Mouse (Mus musculus): ENCODE measurements around the gene Sema3g. TPM values are rescaled to one million over a fixed set of nuclear protein-coding genes. Genes with fewer than 3 reads are reported as not detected.

Sema3g gene
- polyA plus RNA-seq, 1 experiment from 2014 or later, result 0.83 TPM

GRCm38 (mm10) chr14:31233070-31233995 is 15.7 kb downstream of the Sema3g start:
- peaks cover 47% of the 10 kb centered on the region for H3K4me1 ChIP-seq (replicated peaks)
- 0 out of 2 replicates have a peak, but pooled peaks have one; percentile 41 for ATAC-seq (replicated peaks; ENCODE audit: insufficient number of reproducible peaks, insufficient read depth, low FRiP score, low read depth)
- H3K27ac ChIP-seq, result peak overlapping the region; percentile 52
- H3K9me3 ChIP-seq (replicated peaks), result no peaks in the 10 kb centered on the region
- H3K9ac ChIP-seq, result no peak overlapping the region
- no peaks in the 10 kb centered on the region for H3K27me3 ChIP-seq
- 69% methylated on average over 14 of the region's 14 CpGs for WGBS
- H3K36me3 ChIP-seq, result no peaks in the 10 kb centered on the region
- no peak overlapping the region for H3K4me3 ChIP-seq
- no peak overlapping the region for H3K4me2 ChIP-seq

- WGBS, result 12% methylated on average over 11 of the region's 11 CpGs
- Histone ChIP-seq H3K36me3 (no peaks in the 10 kb centered on the region), H3K27me3 (no peaks in the 10 kb centered on the region), H3K9ac (no peak overlapping the region), H3K4me3 (no peak overlapping the region), H3K4me2 (no peak overlapping the region), H3K27ac (peak overlapping the region; percentile 52), H3K4me1 (replicated peaks) (peaks cover 40% of the 10 kb centered on the region), H3K9me3 (replicated peaks) (no peaks in the 10 kb centered on the region)
- 0 out of 2 replicates have a peak, but pooled peaks have one; percentile 27 for ATAC-seq (replicated peaks; ENCODE audit: insufficient number of reproducible peaks, insufficient read depth, low FRiP score, low read depth)
Observed at GRCm38 (mm10) chr14:31233996-31234591, 16.4 kb downstream of the Sema3g start.

- H3K27ac ChIP-seq, result no peak overlapping the region
- 63% methylated on average over 7 of the region's 7 CpGs for WGBS
- no peaks in the 10 kb centered on the region for H3K9me3 ChIP-seq (replicated peaks)
Observed at GRCm38 (mm10) chr14:31237101-31237882, 19.6 kb downstream of the Sema3g start.

GRCm38 (mm10) chr14:31240528-31240927 is 22.9 kb downstream of the Sema3g start:
- H3K9me3 ChIP-seq (replicated peaks), result no peaks in the 10 kb centered on the region
- ATAC-seq (replicated peaks; ENCODE audit: insufficient number of reproducible peaks, insufficient read depth, low FRiP score, low read depth), result no peak

More at GRCm38 (mm10) chr14:31237101-31237882, 19.6 kb downstream of the Sema3g start:
- H3K4me1 ChIP-seq (replicated peaks), result peaks cover 13% of the 10 kb centered on the region
- H3K4me3 ChIP-seq, result no peak overlapping the region
- H3K36me3 ChIP-seq, result no peaks in the 10 kb centered on the region
- H3K27me3 ChIP-seq, result no peaks in the 10 kb centered on the region
- H3K4me2 ChIP-seq, result no peak overlapping the region
- no peak overlapping the region for H3K9ac ChIP-seq
- ATAC-seq (replicated peaks; ENCODE audit: insufficient number of reproducible peaks, insufficient read depth, low FRiP score, low read depth), result no peak

GRCm38 (mm10) chr14:31244777-31245176 is 27.1 kb downstream of the Sema3g start:
- Histone ChIP-seq H3K36me3 (no peaks in the 10 kb centered on the region), H3K27me3 (no peaks in the 10 kb centered on the region), H3K9ac (no peak overlapping the region), H3K9me3 (replicated peaks) (no peaks in the 10 kb centered on the region), H3K27ac (no peak overlapping the region), H3K4me1 (replicated peaks) (peaks cover 10% of the 10 kb centered on the region), H3K4me2 (no peak overlapping the region), H3K4me3 (no peak overlapping the region)
- 69% methylated on average over 1 of the region's 1 CpGs for WGBS
- ATAC-seq (replicated peaks; ENCODE audit: insufficient number of reproducible peaks, insufficient read depth, low FRiP score, low read depth), result no peak

More at GRCm38 (mm10) chr14:31240528-31240927, 22.9 kb downstream of the Sema3g start:
- no peaks in the 10 kb centered on the region for H3K4me1 ChIP-seq (replicated peaks)
- no peak overlapping the region for H3K27ac ChIP-seq
- H3K27me3 ChIP-seq, result no peaks in the 10 kb centered on the region
- H3K9ac ChIP-seq, result no peak overlapping the region
- H3K4me3 ChIP-seq, result no peak overlapping the region
- no peaks in the 10 kb centered on the region for H3K36me3 ChIP-seq
- WGBS, result 66% methylated on average over 3 of the region's 3 CpGs
- H3K4me2 ChIP-seq, result no peak overlapping the region

GRCm38 (mm10) chr14:31245946-31246345 is 28.3 kb downstream of the Sema3g start:
- Histone ChIP-seq H3K9me3 (replicated peaks) (no peaks in the 10 kb centered on the region), H3K4me2 (no peak overlapping the region), H3K27ac (peak overlapping the region; percentile 1; the same call in 1 of the 2 replicates), H3K36me3 (no peaks in the 10 kb centered on the region), H3K4me1 (replicated peaks) (peaks cover 17% of the 10 kb centered on the region), H3K4me3 (no peak overlapping the region), H3K27me3 (no peaks in the 10 kb centered on the region), H3K9ac (no peak overlapping the region)
- no peak for ATAC-seq (replicated peaks; ENCODE audit: insufficient number of reproducible peaks, insufficient read depth, low FRiP score, low read depth)
- 23% methylated on average over 1 of the region's 1 CpGs for WGBS

GRCm38 (mm10) chr14:31248396-31248795 is 30.7 kb downstream of the Sema3g start:
- ATAC-seq (replicated peaks; ENCODE audit: insufficient number of reproducible peaks, insufficient read depth, low FRiP score, low read depth), result no peak
- Histone ChIP-seq H3K4me1 (replicated peaks) (peaks cover 27% of the 10 kb centered on the region), H3K27me3 (no peaks in the 10 kb centered on the region), H3K9me3 (replicated peaks) (no peaks in the 10 kb centered on the region), H3K9ac (no peak overlapping the region), H3K36me3 (peaks cover 5% of the 10 kb centered on the region), H3K4me2 (no peak overlapping the region), H3K4me3 (no peak overlapping the region), H3K27ac (no peak overlapping the region)
- WGBS, result 92% methylated on average over 6 of the region's 6 CpGs

- Histone ChIP-seq H3K4me2 (peak overlapping the region; percentile 78), H3K4me3 (peak overlapping the region; percentile 72), H3K4me1 (replicated peaks) (peaks cover 27% of the 10 kb centered on the region), H3K9me3 (replicated peaks) (no peaks in the 10 kb centered on the region), H3K9ac (peak overlapping the region; percentile 64), H3K27ac (peak overlapping the region; percentile 93), H3K27me3 (no peaks in the 10 kb centered on the region), H3K36me3 (peaks cover 26% of the 10 kb centered on the region)
- WGBS, result 17% methylated on average over 38 of the region's 38 CpGs
- peak; percentile 87 for ATAC-seq (replicated peaks; ENCODE audit: insufficient number of reproducible peaks, insufficient read depth, low FRiP score, low read depth)
Observed at GRCm38 (mm10) chr14:31250222-31251083, 32.8 kb downstream of the Sema3g start.

GRCm38 (mm10) chr14:31251084-31251604 is 33.5 kb downstream of the Sema3g start, which contains the start of the genes Phf7 and Bap1:
Gene Phf7, minus strand, starts transcription at chr14:31251317.
Gene Bap1, plus strand, starts transcription at chr14:31251450.
- Histone ChIP-seq H3K4me3 (peak within 1 kb of the TSS; percentile 72), H3K9ac (peak within 1 kb of the TSS; percentile 86)
- under 1% methylated on average over 75 of the region's 75 CpGs for WGBS

GRCm38 (mm10) chr14:31251626-31252025 is 34.0 kb downstream of the Sema3g start:
- no peaks in the 10 kb centered on the region for H3K27me3 ChIP-seq

More at GRCm38 (mm10) chr14:31251084-31251604, 33.5 kb downstream of the Sema3g start, which contains the start of the genes Phf7 and Bap1:
- peak; percentile 93 for ATAC-seq (replicated peaks; ENCODE audit: insufficient number of reproducible peaks, insufficient read depth, low FRiP score, low read depth)
- no peaks in the 10 kb centered on the region for H3K27me3 ChIP-seq
- peak within 1 kb of the TSS; percentile 78 for H3K4me2 ChIP-seq
- peaks cover 33% of the 10 kb centered on the region for H3K36me3 ChIP-seq
- peaks cover 25% of the 10 kb centered on the region for H3K4me1 ChIP-seq (replicated peaks)
- no peaks in the 10 kb centered on the region for H3K9me3 ChIP-seq (replicated peaks)
- H3K27ac ChIP-seq, result peak within 1 kb of the TSS; percentile 93

More at GRCm38 (mm10) chr14:31251626-31252025, 34.0 kb downstream of the Sema3g start:
- ATAC-seq (replicated peaks; ENCODE audit: insufficient number of reproducible peaks, insufficient read depth, low FRiP score, low read depth), result peak; percentile 20; the same call in 1 of the 2 replicates
- peaks cover 20% of the 10 kb centered on the region for H3K4me1 ChIP-seq (replicated peaks)
- peak overlapping the region; percentile 86 for H3K9ac ChIP-seq
- H3K27ac ChIP-seq, result peak overlapping the region; percentile 64
- peak overlapping the region; percentile 78 for H3K4me2 ChIP-seq
- peak overlapping the region; percentile 72 for H3K4me3 ChIP-seq
- H3K36me3 ChIP-seq, result peaks cover 37% of the 10 kb centered on the region
- H3K9me3 ChIP-seq (replicated peaks), result no peaks in the 10 kb centered on the region
- WGBS, result 1% methylated on average over 18 of the region's 18 CpGs
